ENCODE assay signal across 12 mouse cellular contexts in the genomic region with DNA sequence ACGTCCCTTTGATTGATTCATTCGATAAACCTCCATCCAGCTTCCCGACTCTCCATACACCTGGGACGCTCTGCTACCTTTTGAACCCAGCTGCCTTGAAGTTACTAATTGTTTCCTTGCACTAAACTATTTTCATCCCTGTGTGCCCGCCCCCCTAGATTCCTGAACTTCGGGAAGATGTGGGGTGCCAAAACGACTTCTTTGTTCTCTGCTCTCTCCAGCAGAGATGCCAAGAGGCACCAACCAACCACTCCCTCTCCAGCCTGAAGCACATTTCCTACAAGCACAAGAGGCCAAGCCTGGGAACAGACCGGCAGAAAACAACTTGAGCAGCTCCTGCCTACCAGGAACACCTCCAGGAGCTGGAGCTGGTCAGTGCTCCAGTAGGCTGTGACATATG. TPM values are rescaled to one million over a fixed set of nuclear protein-coding genes. Genes with fewer than 3 reads are reported as not detected.
DNase-seq lines count a peak whose midpoint lies in the region; ATAC-seq and TF ChIP-seq lines count a peak whose summit lies in the region.
"Had no signal": no experiment of that assay in that cellular context is flagged by ENCODE, and none has a peak within 500 bp of the region (broad histone marks: within the 10 kb centered on the region; RNA-seq: fewer than 3 reads in every experiment).

No protein-coding gene starts in this region.

- H3K27me3 ChIP-seq in limb, embryonic 14.5 days (ENCODE audit: control insufficient read depth, insufficient read depth, low read length) = no peaks in the 10 kb centered on the region
- H3K27me3 ChIP-seq in stomach, embryonic 15.5 days (replicated peaks) = no peaks in the 10 kb centered on the region
- H3K27me3 ChIP-seq: hindbrain, embryonic 15.5 days; midbrain, embryonic 13.5 days had no signal

- no peaks in the 10 kb centered on the region for H3K9me3 ChIP-seq in limb, embryonic 14.5 days (ENCODE audit: control insufficient read depth, low read length)
- no peaks in the 10 kb centered on the region for H3K9me3 ChIP-seq in stomach, embryonic 15.5 days
- H3K9me3 ChIP-seq: hindbrain, embryonic 15.5 days; midbrain, embryonic 13.5 days had no signal

- H3K27ac ChIP-seq in limb, embryonic 14.5 days (replicated peaks; ENCODE audit: low read depth, low read length) = 0 out of 2 replicates have a peak overlapping the region, but pooled peaks have one; percentile 19
- H3K27ac ChIP-seq in stomach, embryonic 15.5 days = peak overlapping the region; percentile 77
- H3K27ac ChIP-seq: hindbrain, embryonic 15.5 days; midbrain, embryonic 13.5 days had no signal

- ATAC-seq in limb, embryonic 14.5 days (ENCODE audit: low FRiP score, low read depth) = no peak
- ATAC-seq in stomach, embryonic 15.5 days (ENCODE audit: insufficient read depth, low FRiP score, low read depth) = no peak
- ATAC-seq: forebrain, postnatal 0 days; midbrain, embryonic 13.5 days had no signal

- H3K4me3 ChIP-seq in limb, embryonic 14.5 days (replicated peaks; ENCODE audit: low read length) = no peak overlapping the region
- H3K4me3 ChIP-seq in stomach, embryonic 15.5 days (replicated peaks) = no peak overlapping the region
- H3K4me3 ChIP-seq: hindbrain, embryonic 15.5 days; midbrain, embryonic 13.5 days had no signal

- TF ChIP-seq POLR2A in limb, embryonic 14.5 days (IDR thresholded peaks at IDR 0.05; ENCODE audit: borderline replicate concordance, extremely low read depth, insufficient read depth, insufficient read length) = no peak

- peaks cover 12% of the 10 kb centered on the region for H3K4me1 ChIP-seq in limb, embryonic 14.5 days (ENCODE audit: control insufficient read depth, insufficient read depth, low read length)
- peaks cover 14% of the 10 kb centered on the region for H3K4me1 ChIP-seq in stomach, embryonic 15.5 days
- H3K4me1 ChIP-seq: midbrain, embryonic 13.5 days had no signal

- no peak overlapping the region for H3K9ac ChIP-seq in limb, embryonic 14.5 days (ENCODE audit: low read depth, low read length, severe bottlenecking)
- H3K9ac ChIP-seq in stomach, embryonic 15.5 days = no peak overlapping the region
- H3K9ac ChIP-seq: forebrain, postnatal 0 days; hindbrain, embryonic 15.5 days; midbrain, embryonic 13.5 days had no signal

- no peaks in the 10 kb centered on the region for H3K36me3 ChIP-seq in limb, embryonic 14.5 days (ENCODE audit: control insufficient read depth, insufficient read depth, low read length)
- H3K36me3 ChIP-seq in stomach, embryonic 15.5 days = no peaks in the 10 kb centered on the region
- H3K36me3 ChIP-seq: hindbrain, embryonic 15.5 days; midbrain, embryonic 13.5 days had no signal

- DNase-seq in kidney, adult 9 months = peak; percentile 27
- DNase-seq in kidney, adult 18-20 months = no peak
- DNase-seq in gonadal fat pad, adult 2 months (ENCODE audit: low read depth) = peak; percentile 31
- DNase-seq in limb, embryonic 14.5 days (ENCODE audit: low spot score) = no peak
- DNase-seq in frontal cortex, adult 2 months (ENCODE audit: extremely low spot score in 1 of 2, low spot score in 1 of 2) = no peak
- DNase-seq in right cerebral cortex, postnatal 25 days = no peak
- no peak for DNase-seq in urinary bladder, postnatal 10 days (ENCODE audit: low spot score)
- DNase-seq: forebrain, postnatal 0 days; left cerebral cortex, postnatal 4 days had no signal

- H3K4me2 ChIP-seq in limb, embryonic 14.5 days (replicated peaks; ENCODE audit: low read depth, low read length, severe bottlenecking) = peak overlapping the region; percentile 19; the same call in 1 of the 2 replicates
- 0 out of 2 replicates have a peak overlapping the region, but pooled peaks have one; percentile 8 for H3K4me2 ChIP-seq in stomach, embryonic 15.5 days
- H3K4me2 ChIP-seq: hindbrain, embryonic 15.5 days; midbrain, embryonic 13.5 days had no signal

- 10% methylated on average over 8 of the region's 8 CpGs for WGBS in limb, embryonic 14.5 days
- WGBS in stomach, embryonic 15.5 days = 23% methylated on average over 8 of the region's 8 CpGs

RNA-seq across cellular contexts. Expression of gene Tjp1, which starts 57.4 kb away (rescaled TPM):
- polyA plus RNA-seq in gonadal fat pad, adult 2 months (2012; rRNA removed) = 24.1 and 24.5 TPM in 2 replicates
- polyA plus RNA-seq in limb, embryonic 14.5 days (2012; rRNA removed) = 34.1 and 37.2 TPM in 2 replicates
- 17.9 TPM in 2 replicates for polyA plus RNA-seq in limb, embryonic 14.5 days (2014; fragmentation: Nextera tagmentation; extraction: Ambion mirVana)
- 23.1 and 26.4 TPM in 2 replicates for polyA plus RNA-seq in stomach, embryonic 15.5 days (2015; fragmentation: Nextera tagmentation; extraction: Ambion mirVana)
- polyA plus RNA-seq in frontal cortex, adult 2 months (2012; rRNA removed) = 59.8 and 60.7 TPM in 2 replicates

Comparison
In these comparisons a context has a peak if more than half of its experiments do, and no peak if none do; other contexts are left out.
1. DNase-seq: peak in kidney, adult 9 months (single experiment) and gonadal fat pad, adult 2 months (single experiment); none in kidney, adult 18-20 months (single experiment), limb, embryonic 14.5 days (single experiment), frontal cortex, adult 2 months (0 of 2), right cerebral cortex, postnatal 25 days (single experiment) and urinary bladder, postnatal 10 days (single experiment).